Mouse (Mus musculus) liver, adult 2 months (tissue): ENCODE data around the gene Fat4.

Experiments used
- CTCF ChIP-seq: fragments of 200-500 bp; IDR thresholded peaks from 2 replicates; pipeline ENCODE4 v1.5.1; 2011; ENCODE audit warnings: low read depth, low read length, control low read depth
- POLR2A ChIP-seq: fragments of 200-500 bp; IDR thresholded peaks from 2 replicates; pipeline ENCODE4 v1.6.1; 2011; ENCODE audit warnings: low read length, control low read depth; ENCODE audit not compliant: insufficient read depth; ENCODE audit errors: extremely low read depth

- TF ChIP-seq CTCF (no peak), POLR2A (no peak)
Measured at GRCm38 (mm10) chr3:38918926-38919325, 32.2 kb downstream of the Fat4 start.
